Mouse (Mus musculus) E14TG2a.4 (cell line): ENCODE measurements around the gene Tmem136.

Experiments
- CTCF ChIP-seq: conservative IDR thresholded peaks from 2 replicates; pipeline ENCODE4 v1.5.1; 2014; ENCODE audit warnings: low read length
- POU5F1 ChIP-seq: IDR thresholded peaks from 2 replicates; pipeline ENCODE4 v1.6.1; 2014; ENCODE audit warnings: low read length, borderline replicate concordance

GRCm38 (mm10) chr9:43132380-43132779 is 16.0 kb upstream of the Tmem136 start:
- TF ChIP-seq CTCF: no peak
- no peak for TF ChIP-seq POU5F1
